Mouse (Mus musculus) testis, adult 2 months (tissue): ENCODE measurements around the gene 6430548M08Rik. TPM values are rescaled to one million over a fixed set of nuclear protein-coding genes. Genes with fewer than 3 reads are reported as not detected.

Experiments
- H3K27ac ChIP-seq: fragments of 200-500 bp; 2 replicates; pipeline ENCODE4 v1.5.1; 2012; ENCODE audit warnings: low read depth, low read length; ENCODE audit not compliant: control insufficient read depth, insufficient read depth
- H3K27me3 ChIP-seq: fragments of 200-500 bp; 2 replicates; pipeline ENCODE4 v1.6.1; 2012; ENCODE audit warnings: mild to moderate bottlenecking, low read length, moderate library complexity; ENCODE audit not compliant: control insufficient read depth, insufficient read depth
- H3K36me3 ChIP-seq: fragments of 200-500 bp; 2 replicates; pipeline ENCODE4 v1.6.1; 2012; ENCODE audit warnings: mild to moderate bottlenecking, low read length; ENCODE audit not compliant: control insufficient read depth, insufficient read depth
- H3K4me1 ChIP-seq: fragments of 200-500 bp; 2 replicates; pipeline ENCODE4 v1.6.1; 2012; ENCODE audit warnings: low read length; ENCODE audit not compliant: control insufficient read depth, insufficient read depth
- H3K4me3 ChIP-seq: fragments of 200-500 bp; 2 replicates; pipeline ENCODE4 v1.5.1; 2012; ENCODE audit warnings: low read depth, mild to moderate bottlenecking, low read length, moderate library complexity, mixed read lengths; ENCODE audit not compliant: control insufficient read depth
- CTCF ChIP-seq: fragments of 200-500 bp; IDR thresholded peaks from 2 replicates; pipeline ENCODE4 v1.5.1; 2012; ENCODE audit warnings: low read depth, mild to moderate bottlenecking, inconsistent platforms, low read length, moderate library complexity; ENCODE audit not compliant: control insufficient read depth, insufficient read depth, insufficient replicate concordance
- POLR2A ChIP-seq: fragments of 200-500 bp; IDR thresholded peaks from 2 replicates; pipeline ENCODE4 v1.6.1; 2012; ENCODE audit warnings: low read depth, mild to moderate bottlenecking, inconsistent platforms, low read length, moderate library complexity; ENCODE audit not compliant: control insufficient read depth
- polyA plus RNA-seq: library from polyadenylated mRNA; depleted of rRNA; stranded (reverse); fragments of >200 nt; gene quantifications from 2 replicates; pipeline ENCODE4 v1.2.3, GENCODE M21; 2012

6430548M08Rik gene
- polyA plus RNA-seq, 1 experiment = 19.8 TPM

DNA sequence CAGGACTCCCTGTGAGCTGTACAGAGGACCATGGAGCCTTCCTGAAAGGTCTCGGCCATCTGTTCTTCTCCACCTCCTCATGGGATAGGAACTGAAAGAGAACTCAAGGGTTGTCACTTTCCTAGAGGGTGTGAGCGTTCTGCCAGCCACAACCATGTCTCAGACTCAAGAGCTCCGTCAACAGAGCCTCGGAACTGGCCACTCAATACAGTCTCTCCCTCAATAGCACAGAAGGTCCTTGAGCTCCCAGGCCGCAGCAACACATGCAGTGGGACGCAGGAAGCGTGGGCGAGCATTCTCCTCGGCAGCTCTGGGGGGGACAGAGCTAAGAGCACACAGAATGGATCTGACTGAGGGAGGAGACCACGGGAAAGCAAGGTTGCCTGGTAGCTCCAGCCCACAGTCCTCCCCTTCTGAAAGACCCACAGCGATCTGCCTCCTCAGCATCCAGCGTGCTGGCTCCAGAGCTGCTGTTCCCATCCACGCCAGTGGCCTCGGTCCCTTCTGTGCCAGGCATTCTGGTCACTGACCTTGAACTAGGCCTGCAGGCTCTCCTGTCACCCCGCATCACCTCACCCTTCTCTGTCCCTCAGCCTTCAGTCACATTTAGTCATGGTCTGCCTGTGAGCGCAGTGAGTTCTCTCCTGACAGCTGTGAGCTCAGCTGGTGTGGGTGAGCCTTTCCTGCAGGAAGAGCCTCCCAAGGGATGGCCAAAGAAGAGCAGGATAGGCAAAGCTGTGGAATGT is 47.9 kb downstream of the 6430548M08Rik start:
- H3K36me3 ChIP-seq = no peaks in the 10 kb centered on the region
- H3K4me1 ChIP-seq = no peaks in the 10 kb centered on the region
- no peak overlapping the region for H3K27ac ChIP-seq
- no peaks in the 10 kb centered on the region for H3K27me3 ChIP-seq
- no peak for TF ChIP-seq POLR2A
- TF ChIP-seq CTCF = no peak
- H3K4me3 ChIP-seq = no peak overlapping the region

DNA sequence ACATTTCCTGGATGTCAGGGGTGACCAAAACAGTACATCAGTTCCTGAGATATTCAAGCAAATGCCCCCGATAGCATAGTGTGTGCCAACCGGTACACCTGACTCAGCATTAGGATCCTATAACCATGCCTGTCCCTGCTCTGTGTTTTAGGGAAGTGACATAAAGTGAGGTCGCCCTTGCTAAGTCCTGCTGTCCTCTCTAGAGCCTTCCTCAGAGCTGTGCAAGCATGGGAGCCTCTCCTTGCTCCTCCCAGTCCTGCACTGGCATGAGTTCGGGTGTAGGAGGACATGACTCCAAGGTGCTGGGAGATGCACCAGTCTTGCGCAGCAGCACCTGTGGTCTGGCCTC is 48.4 kb downstream of the 6430548M08Rik start:
- TF ChIP-seq CTCF (no peak), POLR2A (no peak)
- no peak overlapping the region for H3K4me3 ChIP-seq
- H3K27ac ChIP-seq = no peak overlapping the region
- no peaks in the 10 kb centered on the region for H3K27me3 ChIP-seq
- no peaks in the 10 kb centered on the region for H3K36me3 ChIP-seq
- H3K4me1 ChIP-seq = no peaks in the 10 kb centered on the region

DNA sequence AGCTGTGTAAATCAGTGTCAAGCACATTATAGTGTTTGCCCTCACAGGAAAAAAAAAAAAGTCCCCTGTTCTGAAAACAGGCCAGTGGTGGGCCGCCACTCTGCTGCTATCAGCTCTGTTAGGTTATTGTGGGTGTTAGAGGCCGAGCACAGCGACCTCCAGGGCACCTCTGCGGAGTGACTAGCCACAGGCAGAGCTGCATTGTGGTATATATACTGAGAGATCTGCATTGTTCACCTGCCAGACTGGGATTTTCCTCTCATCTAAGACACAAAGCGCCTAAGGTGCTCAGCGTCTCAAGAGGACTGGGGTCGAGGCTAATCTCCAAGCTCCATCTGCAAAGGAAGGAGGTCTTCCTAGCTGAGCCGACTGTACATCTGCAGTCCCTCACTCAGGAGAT is 49.4 kb downstream of the 6430548M08Rik start:
- Histone ChIP-seq H3K36me3 (no peaks in the 10 kb centered on the region), H3K4me3 (no peak overlapping the region), H3K27me3 (no peaks in the 10 kb centered on the region), H3K27ac (no peak overlapping the region), H3K4me1 (no peaks in the 10 kb centered on the region)
- no peak for TF ChIP-seq POLR2A
- no peak for TF ChIP-seq CTCF

DNA sequence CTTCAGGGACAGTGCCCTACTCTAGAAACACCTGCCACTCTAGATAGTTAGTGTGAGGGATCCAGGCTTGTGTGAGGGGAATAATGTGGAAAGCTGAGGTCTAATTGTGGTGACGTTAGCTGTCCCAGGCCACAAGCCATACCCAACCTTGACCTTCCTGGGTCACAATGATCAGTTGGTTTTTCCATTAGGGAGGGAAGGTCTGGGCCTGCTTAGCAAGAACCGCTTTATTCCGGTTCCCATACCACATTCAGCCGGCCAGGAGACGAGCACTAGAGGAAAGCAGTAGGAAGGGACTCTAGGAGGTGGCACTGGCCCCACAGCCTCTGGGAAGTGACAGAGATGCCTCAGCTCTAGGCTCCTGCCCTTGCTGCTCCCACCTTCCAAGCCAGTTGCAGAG is 50.1 kb downstream of the 6430548M08Rik start:
- Histone ChIP-seq H3K27ac (no peak overlapping the region), H3K36me3 (no peaks in the 10 kb centered on the region), H3K4me3 (no peak overlapping the region), H3K4me1 (no peaks in the 10 kb centered on the region), H3K27me3 (no peaks in the 10 kb centered on the region)
- no peak for TF ChIP-seq CTCF
- TF ChIP-seq POLR2A = no peak

DNA sequence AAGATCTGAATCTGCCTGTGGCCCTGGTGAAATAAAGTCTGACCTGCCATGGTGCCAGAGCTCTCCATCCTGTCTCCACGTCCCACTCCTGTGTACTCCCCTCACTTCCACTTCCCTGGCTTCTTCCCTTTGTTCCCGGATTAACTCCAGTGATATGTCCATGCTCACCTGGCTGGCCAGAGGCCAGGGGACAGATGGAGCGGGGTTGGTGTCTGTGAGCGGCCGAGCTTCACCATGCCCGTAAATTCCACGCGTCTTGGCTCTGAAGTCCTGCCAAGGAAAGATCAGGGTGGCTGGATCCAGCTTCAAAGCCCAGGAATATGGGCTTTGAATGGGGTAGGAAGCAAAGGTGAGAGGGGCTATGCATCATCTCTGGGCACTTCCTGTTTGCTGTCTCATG is 53.2 kb downstream of the 6430548M08Rik start:
- TF ChIP-seq CTCF = no peak
- no peak for TF ChIP-seq POLR2A

DNA sequence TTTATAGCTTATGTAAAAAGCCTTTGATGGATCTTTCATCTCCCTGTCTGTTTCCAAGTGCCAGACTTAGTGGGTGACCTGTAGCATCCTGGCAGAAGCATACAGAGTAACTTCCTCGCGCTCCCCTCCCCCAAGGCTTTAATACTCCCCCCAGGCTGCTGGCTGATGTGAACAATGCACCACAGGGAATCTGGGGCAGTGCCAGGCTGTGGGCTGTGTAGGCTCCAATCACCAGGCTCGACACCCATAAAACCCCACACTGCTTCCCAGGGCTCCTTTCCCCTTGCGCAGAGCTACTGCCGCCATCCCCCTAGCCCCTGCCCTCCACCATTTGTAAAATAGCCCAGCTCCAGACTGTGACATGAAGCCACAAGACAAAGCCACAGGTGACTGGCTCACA is 53.9 kb downstream of the 6430548M08Rik start:
- Histone ChIP-seq H3K4me1 (no peaks in the 10 kb centered on the region), H3K27me3 (no peaks in the 10 kb centered on the region), H3K27ac (no peak overlapping the region)

More for the DNA sequence above, 53.2 kb downstream of the 6430548M08Rik start:
- H3K36me3 ChIP-seq = no peaks in the 10 kb centered on the region
- no peak overlapping the region for H3K4me3 ChIP-seq
- no peak overlapping the region for H3K27ac ChIP-seq
- H3K27me3 ChIP-seq = no peaks in the 10 kb centered on the region
- no peaks in the 10 kb centered on the region for H3K4me1 ChIP-seq

DNA sequence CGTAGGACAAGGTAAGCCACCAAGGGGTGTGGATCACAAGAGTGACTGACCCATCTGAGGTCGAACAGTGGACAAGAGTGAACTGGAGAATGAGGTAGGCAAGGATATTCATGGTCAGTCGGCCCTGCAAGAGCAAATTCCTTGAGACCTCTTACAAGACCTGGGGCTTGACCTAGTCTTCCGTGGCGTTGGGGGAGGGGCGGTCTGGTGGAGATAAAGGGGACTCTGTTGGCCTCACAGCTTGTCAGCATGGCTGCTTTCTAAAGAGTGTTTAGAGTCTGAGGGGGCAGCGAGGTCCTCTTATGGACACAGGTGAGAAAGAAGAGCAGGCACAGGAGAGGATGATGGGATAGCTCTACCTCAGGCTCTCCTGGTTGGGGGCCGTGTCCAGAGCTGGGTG is 55.2 kb downstream of the 6430548M08Rik start:
- Histone ChIP-seq H3K27ac (no peak overlapping the region), H3K27me3 (no peaks in the 10 kb centered on the region), H3K4me1 (no peaks in the 10 kb centered on the region), H3K36me3 (no peaks in the 10 kb centered on the region), H3K4me3 (no peak overlapping the region)
- TF ChIP-seq CTCF (no peak), POLR2A (no peak)

More for the DNA sequence above, 53.9 kb downstream of the 6430548M08Rik start:
- no peaks in the 10 kb centered on the region for H3K36me3 ChIP-seq
- TF ChIP-seq POLR2A (no peak), CTCF (no peak)
- no peak overlapping the region for H3K4me3 ChIP-seq
